Mouse (Mus musculus): ENCODE data around the gene Adamts3.

Adamts3 gene

GRCm38 (mm10) chr5:89814552-89814951 lies 68.6 kb downstream of the Adamts3 start:
- no peak for DNase-seq

GRCm38 (mm10) chr5:89800181-89800816 lies 82.8 kb downstream of the Adamts3 start:
- DNase-seq: no peak

GRCm38 (mm10) chr5:89793706-89794105 lies 89.4 kb downstream of the Adamts3 start:
- DNase-seq: no peak

- DNase-seq: no peak
These were observed 98.5 kb downstream of the Adamts3 start for GRCm38 (mm10) chr5:89784635-89785034.

- no peak for DNase-seq
These were observed 103.3 kb downstream of the Adamts3 start for GRCm38 (mm10) chr5:89779823-89780222.

GRCm38 (mm10) chr5:89778610-89779009 lies 104.5 kb downstream of the Adamts3 start:
- DNase-seq: peak in 1 of 2 experiments; percentile 6

- DNase-seq: no peak
These were observed 105.7 kb downstream of the Adamts3 start for GRCm38 (mm10) chr5:89777411-89777810.

GRCm38 (mm10) chr5:89770655-89771355 lies 112.3 kb downstream of the Adamts3 start:
- DNase-seq: no peak

GRCm38 (mm10) chr5:89763189-89764187 lies 119.6 kb downstream of the Adamts3 start:
- no peak for DNase-seq

GRCm38 (mm10) chr5:89760368-89760767 lies 122.8 kb downstream of the Adamts3 start:
- no peak for DNase-seq

GRCm38 (mm10) chr5:89751836-89752235 lies 131.3 kb downstream of the Adamts3 start:
- DNase-seq: no peak

GRCm38 (mm10) chr5:89748185-89748884 lies 134.8 kb downstream of the Adamts3 start:
- no peak for DNase-seq

- no peak for DNase-seq
These were observed 135.9 kb downstream of the Adamts3 start for GRCm38 (mm10) chr5:89747149-89747659.

- DNase-seq: no peak
These were observed 138.0 kb downstream of the Adamts3 start for GRCm38 (mm10) chr5:89745112-89745511.

GRCm38 (mm10) chr5:89734759-89735158 lies 148.4 kb downstream of the Adamts3 start:
- DNase-seq: no peak

GRCm38 (mm10) chr5:89730411-89730810 lies 152.7 kb downstream of the Adamts3 start:
- no peak for DNase-seq

GRCm38 (mm10) chr5:89728117-89728516 lies 155.0 kb downstream of the Adamts3 start:
- no peak for DNase-seq

GRCm38 (mm10) chr5:89727497-89728057 lies 155.6 kb downstream of the Adamts3 start:
- DNase-seq: no peak

GRCm38 (mm10) chr5:89714552-89714951 lies 168.6 kb downstream of the Adamts3 start:
- DNase-seq: no peak

- no peak for DNase-seq
These were observed 171.8 kb downstream of the Adamts3 start for GRCm38 (mm10) chr5:89711116-89711859.

GRCm38 (mm10) chr5:89709459-89709858 lies 173.7 kb downstream of the Adamts3 start:
- DNase-seq: no peak

Data from cerebellum, postnatal 36 days (tissue).